Mouse (Mus musculus) Muller cell, postnatal 12 days (primary cell): Measurements from ENCODE around the gene Anapc13.

Experiments
- DNase-seq: peaks from one replicate; pipeline ENCODE4 v3.0.0-alpha.2; 2015; ENCODE audit errors: inconsistent ontology term

The Anapc13 gene

GRCm38 (mm10) chr9:102625983-102626838 lies at the start of gene Anapc13, which contains the start of gene Cep63:
Anapc13 (plus strand) TSS chr9:102626296.
Cep63 (minus strand) TSS chr9:102626534.
- peak; percentile 99 for DNase-seq

DNA sequence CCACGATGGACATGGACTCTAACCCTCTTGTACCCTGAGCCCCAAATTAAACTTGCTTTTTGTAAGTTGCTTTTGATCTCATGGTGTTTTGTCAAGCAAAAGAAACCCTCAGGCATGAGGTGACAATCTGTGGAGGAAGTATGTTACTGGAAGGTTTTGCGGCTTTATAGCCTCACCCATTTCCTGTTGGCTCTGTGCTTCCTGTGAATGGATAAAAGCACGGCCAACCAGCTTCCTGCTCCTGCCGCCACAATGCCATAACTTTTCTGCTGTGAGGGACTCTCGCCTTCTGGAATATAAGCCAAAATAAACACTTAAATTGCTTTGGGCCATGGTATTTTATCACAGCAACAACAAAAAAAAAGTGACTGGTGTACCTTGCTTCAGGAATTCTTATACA lies 48.6 kb upstream of the Anapc13 start:
- no peak for DNase-seq

GRCm38 (mm10) chr9:102581921-102582469 lies 44.1 kb upstream of the Anapc13 start:
- DNase-seq: no peak

GRCm38 (mm10) chr9:102587347-102587746 lies 38.7 kb upstream of the Anapc13 start:
- no peak for DNase-seq

DNA sequence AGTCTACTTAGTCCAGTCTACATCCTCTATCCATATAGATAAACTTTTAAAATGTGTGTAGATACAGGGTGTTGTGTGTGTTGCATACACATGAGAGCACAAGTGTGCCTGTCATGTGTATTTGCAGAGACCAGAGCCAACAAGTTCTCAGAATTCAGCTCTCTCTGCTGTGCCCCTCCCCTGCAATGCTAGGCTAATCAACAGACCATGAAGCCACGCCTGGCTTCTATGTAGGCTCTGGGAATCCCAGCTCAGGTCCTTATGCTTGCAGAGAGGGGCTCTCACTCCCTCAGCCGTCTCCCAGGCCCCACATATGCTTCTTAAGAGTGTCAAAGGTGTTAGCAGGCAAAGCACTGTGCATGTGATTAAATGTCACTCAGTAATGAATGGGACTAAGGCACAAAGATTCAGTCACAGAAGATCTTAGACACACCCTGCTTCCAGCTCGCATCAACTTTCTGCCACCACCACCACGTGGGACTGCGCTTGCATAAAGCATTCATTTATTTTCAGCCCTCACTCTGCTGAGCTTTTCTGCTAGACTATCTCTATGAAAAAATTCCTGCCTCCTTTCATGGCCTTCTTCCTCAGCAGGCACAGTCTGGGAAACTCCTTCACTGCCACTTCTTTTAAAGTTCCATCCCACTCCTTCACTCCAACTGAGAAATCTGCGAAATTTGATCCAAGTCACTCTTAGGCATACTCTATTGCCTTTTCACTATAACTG lies 31.3 kb upstream of the Anapc13 start:
- DNase-seq: no peak

- DNase-seq: peak; percentile 9
Measured at GRCm38 (mm10) chr9:102595662-102596436, 30.2 kb upstream of the Anapc13 start.

DNA sequence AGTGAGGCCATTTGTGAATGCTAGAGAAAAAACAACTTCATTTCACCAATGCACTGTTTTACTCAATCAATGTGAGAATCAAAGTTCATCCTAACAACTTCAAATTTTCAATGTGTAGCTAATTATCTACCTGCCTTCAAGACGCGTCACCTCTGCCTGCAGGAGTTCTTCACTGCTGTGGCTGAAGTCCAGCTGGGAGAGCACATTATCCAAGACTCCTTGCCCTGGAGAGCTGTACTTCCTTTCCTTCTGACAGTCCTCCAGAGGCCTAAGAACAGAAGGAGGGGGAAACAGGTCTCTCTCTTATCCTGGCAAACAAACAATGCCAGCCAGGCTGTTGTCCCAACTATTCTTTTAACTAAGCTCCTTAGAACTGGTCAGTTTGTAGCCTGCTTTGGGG lies 24.9 kb upstream of the Anapc13 start:
- DNase-seq: no peak

- no peak for DNase-seq
Measured at GRCm38 (mm10) chr9:102601666-102602065, 24.4 kb upstream of the Anapc13 start.

GRCm38 (mm10) chr9:102605162-102605561 lies 20.9 kb upstream of the Anapc13 start:
- no peak for DNase-seq

GRCm38 (mm10) chr9:102607471-102607870 lies 18.6 kb upstream of the Anapc13 start:
- no peak for DNase-seq

DNA sequence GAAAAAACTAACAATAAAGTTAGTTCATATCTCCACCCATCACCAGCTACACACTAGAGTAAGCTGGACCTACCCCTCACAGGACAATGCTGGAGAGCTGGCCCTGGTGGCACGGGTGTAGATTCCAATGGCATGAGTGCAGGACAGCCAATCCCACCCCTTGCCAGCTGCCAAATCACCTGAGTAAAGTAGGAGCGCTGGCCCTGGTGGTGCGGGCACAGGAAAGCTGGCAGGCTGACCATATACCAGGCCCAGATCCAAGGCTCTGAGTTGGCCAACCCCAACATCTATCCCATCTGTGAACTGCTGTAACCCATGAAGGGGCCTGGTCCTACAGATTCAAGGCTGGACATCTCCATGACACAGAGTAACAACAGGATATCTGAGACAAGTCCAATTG lies 16.9 kb upstream of the Anapc13 start:
- no peak for DNase-seq

DNA sequence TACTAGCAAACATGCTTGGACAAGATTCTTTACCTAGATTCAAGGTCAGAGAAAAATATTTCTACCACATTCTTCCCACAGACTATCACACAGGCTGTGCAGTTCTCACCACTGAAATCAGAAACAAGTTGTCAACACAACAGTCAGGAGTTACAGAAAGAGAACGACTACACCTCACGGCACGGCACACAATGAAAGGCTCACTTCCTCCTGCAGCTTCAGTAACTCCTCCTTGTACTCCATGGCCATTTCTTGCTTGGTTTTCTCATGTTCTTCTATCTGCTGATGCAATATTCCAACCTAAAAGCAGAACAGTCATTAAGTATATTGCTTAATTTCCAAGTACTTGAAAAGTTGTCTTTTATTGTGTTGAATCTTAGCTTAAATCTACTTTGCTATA lies 11.0 kb upstream of the Anapc13 start:
- DNase-seq: no peak

- no peak for DNase-seq
Measured at GRCm38 (mm10) chr9:102616267-102616666, 9.8 kb upstream of the Anapc13 start.

DNA sequence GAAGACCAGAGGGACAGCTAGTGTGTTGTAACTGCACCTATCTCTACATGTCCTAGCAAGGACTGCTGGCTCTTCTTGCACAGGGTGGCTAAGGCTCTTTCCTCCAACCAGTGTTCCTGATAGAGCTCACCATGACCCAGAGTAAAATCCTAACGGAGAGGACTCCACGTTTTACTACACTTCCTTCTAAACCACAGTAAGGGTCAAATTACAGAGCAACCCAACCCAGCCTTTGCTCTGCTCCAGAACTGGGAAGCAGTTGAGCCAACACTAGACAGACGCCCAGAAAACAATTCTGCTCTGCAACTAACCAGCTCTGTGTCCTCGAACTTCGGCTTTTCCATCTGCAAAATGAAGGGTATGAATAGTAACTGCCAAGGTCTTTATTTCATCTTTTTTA lies 4.7 kb upstream of the Anapc13 start:
- no peak for DNase-seq

- DNase-seq: peak; percentile 50
Measured at GRCm38 (mm10) chr9:102622192-102622857, 3.8 kb upstream of the Anapc13 start.

GRCm38 (mm10) chr9:102622876-102623275 lies 3.2 kb upstream of the Anapc13 start:
- no peak for DNase-seq

GRCm38 (mm10) chr9:102623581-102623980 lies 2.5 kb upstream of the Anapc13 start:
- DNase-seq: no peak

DNA sequence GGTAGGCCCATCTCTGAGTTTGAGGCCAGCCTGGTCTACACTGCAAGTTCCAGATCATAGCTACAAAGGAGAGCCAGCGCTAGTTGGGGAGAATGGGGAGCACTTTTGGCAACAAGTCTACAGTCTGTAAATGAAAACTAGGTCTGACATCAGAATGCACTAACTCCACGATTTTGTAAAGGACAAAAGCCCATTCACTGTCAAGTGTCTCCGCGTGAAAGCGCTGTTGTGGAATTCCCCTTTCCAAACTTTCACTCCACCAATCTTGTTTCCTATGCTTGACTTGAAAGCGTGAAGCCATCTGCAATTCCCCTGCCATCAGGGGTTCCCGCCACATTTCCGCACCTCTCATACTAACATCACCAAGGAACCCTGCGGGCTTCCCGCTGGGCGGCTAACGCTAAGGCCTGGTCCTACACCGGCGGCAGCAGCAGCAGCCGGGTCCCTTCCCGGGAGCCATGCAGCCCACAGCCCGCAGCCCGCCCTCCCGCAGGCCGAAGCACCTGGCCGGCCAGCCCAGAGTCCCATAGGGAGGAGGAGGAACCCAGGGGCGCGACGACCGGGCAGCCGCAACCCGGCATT lies 604 bp upstream of the Anapc13 start:
- peak; percentile 81 for DNase-seq

DNA sequence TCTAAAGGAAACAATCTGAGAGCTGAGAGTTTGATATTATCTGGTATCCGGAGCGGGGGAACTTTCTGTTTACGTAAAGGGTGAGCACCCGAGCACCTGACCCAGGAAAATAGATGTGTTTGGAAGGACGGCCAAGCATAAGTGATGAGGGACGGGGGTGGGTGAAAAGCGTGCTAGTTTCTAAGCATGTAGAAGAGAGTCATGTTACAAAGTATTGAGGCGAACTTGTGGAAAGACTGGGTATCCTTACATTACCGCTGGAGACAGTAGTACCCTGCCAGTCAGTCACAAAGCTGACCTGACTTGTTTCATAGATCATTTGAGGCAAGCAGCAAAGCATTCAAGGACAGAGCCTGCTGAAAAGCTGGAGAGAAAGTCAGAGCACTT lies 736 bp downstream of the Anapc13 start:
- DNase-seq: no peak

DNA sequence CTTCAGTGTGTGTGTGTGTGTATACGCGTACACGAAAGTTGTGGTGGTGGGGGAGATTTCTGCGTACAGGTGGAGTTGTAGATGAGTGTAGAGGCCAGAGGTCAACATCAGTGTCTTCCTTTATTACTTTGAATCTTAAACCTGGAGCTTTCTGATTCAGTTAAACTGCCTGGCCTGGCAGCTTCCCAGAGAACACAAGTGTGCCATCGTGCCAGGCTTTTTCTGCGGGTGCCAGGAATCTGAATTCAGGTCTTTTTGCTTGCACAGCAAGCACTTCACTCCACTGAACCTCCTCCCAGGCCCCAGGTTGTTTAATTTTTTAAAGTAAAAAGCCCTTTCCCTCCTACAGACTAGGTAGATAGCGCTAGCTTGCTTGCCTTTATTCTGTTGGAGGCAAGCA lies 1.3 kb downstream of the Anapc13 start:
- no peak for DNase-seq

DNA sequence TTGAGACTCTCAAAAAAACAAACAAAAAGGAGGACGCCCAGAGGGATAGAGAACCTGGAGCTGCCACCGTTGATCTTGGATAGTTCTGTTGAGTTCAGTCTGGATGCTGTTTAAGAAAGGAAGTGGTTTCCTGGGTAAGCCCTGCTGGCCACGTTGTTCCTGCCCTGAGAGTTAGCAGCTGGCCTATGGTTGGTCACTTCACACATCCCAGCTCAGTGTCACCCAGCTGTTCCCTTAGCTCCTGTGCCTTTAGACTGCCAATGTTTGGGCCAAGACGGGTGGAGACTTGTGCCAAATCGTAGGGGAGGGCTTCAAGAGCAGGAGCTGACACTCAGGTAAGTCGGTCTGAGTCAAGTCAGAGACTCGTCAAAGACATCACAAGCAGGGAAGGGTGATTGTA lies 3.0 kb downstream of the Anapc13 start:
- no peak for DNase-seq
